Mouse (Mus musculus): ENCODE measurements at regions not wholly inside any gene's neighbourhood (a gene's known extent, or its start where the extent isn't known, plus 50 kb on each side); places are given as distances from the start of the nearest gene placed in this dataset.
A peak's percentile ranks its signal among the peaks of the same experiment; 100 is the strongest.

- ATAC-seq (ENCODE audit: insufficient read depth): peak; percentile 94
- H3K27me3 ChIP-seq (ENCODE audit: insufficient read depth, low read length): no peaks in the 10 kb centered on the region
- peak overlapping the region; percentile 26 for H3K4me3 ChIP-seq (ENCODE audit: low read depth, low read length)
- peak overlapping the region; percentile 90 for H3K27ac ChIP-seq (ENCODE audit: low read depth)
- no peak for TF ChIP-seq CTCF (IDR thresholded peaks at IDR 0.05; ENCODE audit: low read depth)
- H3K9me3 ChIP-seq (ENCODE audit: low read depth, low read length): no peaks in the 10 kb centered on the region
- peak overlapping the region; percentile 42 for H3K9ac ChIP-seq
- H3K4me1 ChIP-seq (ENCODE audit: insufficient read depth): no peaks in the 10 kb centered on the region
- H3K4me2 ChIP-seq: peak overlapping the region; percentile 55
- no peaks in the 10 kb centered on the region for H3K36me3 ChIP-seq (ENCODE audit: insufficient read depth)
- DNase-seq: peak; percentile 81
- 2% methylated on average over 7 of the region's 7 CpGs for WGBS
These were observed 63.9 kb upstream of the Mbnl1 start for GRCm38 (mm10) chr3:60408553-60409282.

- H3K27ac ChIP-seq (ENCODE audit: low read depth): peak overlapping the region; percentile 90
- H3K4me3 ChIP-seq (ENCODE audit: low read depth, low read length): peak overlapping the region; percentile 26; the same call in 1 of the 2 replicates
- peak overlapping the region; percentile 55 for H3K4me2 ChIP-seq
- ATAC-seq (ENCODE audit: insufficient read depth): peak; percentile 52
- no peaks in the 10 kb centered on the region for H3K36me3 ChIP-seq (ENCODE audit: insufficient read depth)
- H3K27me3 ChIP-seq (ENCODE audit: insufficient read depth, low read length): no peaks in the 10 kb centered on the region
- no peak for TF ChIP-seq CTCF (IDR thresholded peaks at IDR 0.05; ENCODE audit: low read depth)
- no peak for DNase-seq
- H3K9ac ChIP-seq: peak overlapping the region; percentile 42
- no peaks in the 10 kb centered on the region for H3K4me1 ChIP-seq (ENCODE audit: insufficient read depth)
- no peaks in the 10 kb centered on the region for H3K9me3 ChIP-seq (ENCODE audit: low read depth, low read length)
These were observed 63.4 kb upstream of the Mbnl1 start for GRCm38 (mm10) chr3:60409283-60409633.

- no peak overlapping the region for H3K27ac ChIP-seq (ENCODE audit: low read depth)
- DNase-seq (no peak), ATAC-seq (ENCODE audit: insufficient read depth) (no peak)
- WGBS: 53% methylated on average over 1 of the region's 1 CpGs
- H3K4me2 ChIP-seq: no peak overlapping the region
- no peak for TF ChIP-seq CTCF (IDR thresholded peaks at IDR 0.05; ENCODE audit: low read depth)
- H3K27me3 ChIP-seq (ENCODE audit: insufficient read depth, low read length): no peaks in the 10 kb centered on the region
- H3K36me3 ChIP-seq (ENCODE audit: insufficient read depth): no peaks in the 10 kb centered on the region
- no peaks in the 10 kb centered on the region for H3K9me3 ChIP-seq (ENCODE audit: low read depth, low read length)
- H3K9ac ChIP-seq: no peak overlapping the region
- no peak overlapping the region for H3K4me3 ChIP-seq (ENCODE audit: low read depth, low read length)
- H3K4me1 ChIP-seq (ENCODE audit: insufficient read depth): no peaks in the 10 kb centered on the region
These were observed 60.9 kb upstream of the Mbnl1 start for GRCm38 (mm10) chr3:60411746-60412145.

- Histone ChIP-seq H3K36me3 (ENCODE audit: insufficient read depth) (no peaks in the 10 kb centered on the region), H3K27me3 (ENCODE audit: insufficient read depth, low read length) (no peaks in the 10 kb centered on the region), H3K4me3 (ENCODE audit: low read depth, low read length) (no peak overlapping the region), H3K9me3 (ENCODE audit: low read depth, low read length) (no peaks in the 10 kb centered on the region), H3K4me2 (no peak overlapping the region), H3K4me1 (ENCODE audit: insufficient read depth) (no peaks in the 10 kb centered on the region), H3K27ac (ENCODE audit: low read depth) (no peak overlapping the region), H3K9ac (no peak overlapping the region)
- no peak for TF ChIP-seq CTCF (IDR thresholded peaks at IDR 0.05; ENCODE audit: low read depth)
- ATAC-seq (ENCODE audit: insufficient read depth) (no peak), DNase-seq (no peak)
These were observed 60.4 kb upstream of the Mbnl1 start for GRCm38 (mm10) chr3:60412206-60412605.

GRCm38 (mm10) chr3:60413749-60414148, 58.9 kb upstream of the Mbnl1 start:
- Histone ChIP-seq H3K4me3 (ENCODE audit: low read depth, low read length) (no peak overlapping the region), H3K4me1 (ENCODE audit: insufficient read depth) (no peaks in the 10 kb centered on the region), H3K36me3 (ENCODE audit: insufficient read depth) (no peaks in the 10 kb centered on the region), H3K9me3 (ENCODE audit: low read depth, low read length) (no peaks in the 10 kb centered on the region), H3K4me2 (no peak overlapping the region), H3K27me3 (ENCODE audit: insufficient read depth, low read length) (no peaks in the 10 kb centered on the region), H3K9ac (no peak overlapping the region), H3K27ac (ENCODE audit: low read depth) (no peak overlapping the region)
- no peak for TF ChIP-seq CTCF (IDR thresholded peaks at IDR 0.05; ENCODE audit: low read depth)
- 56% methylated on average over 3 of the region's 3 CpGs for WGBS
- ATAC-seq (ENCODE audit: insufficient read depth): no peak
- no peak for DNase-seq

GRCm38 (mm10) chr3:60417001-60417400, 55.6 kb upstream of the Mbnl1 start:
- ATAC-seq (ENCODE audit: insufficient read depth): no peak

GRCm38 (mm10) chr3:60418652-60419051, 54.0 kb upstream of the Mbnl1 start:
- Histone ChIP-seq H3K27me3 (ENCODE audit: insufficient read depth, low read length) (no peaks in the 10 kb centered on the region), H3K9me3 (ENCODE audit: low read depth, low read length) (no peaks in the 10 kb centered on the region), H3K36me3 (ENCODE audit: insufficient read depth) (no peaks in the 10 kb centered on the region), H3K27ac (ENCODE audit: low read depth) (no peak overlapping the region), H3K4me1 (ENCODE audit: insufficient read depth) (no peaks in the 10 kb centered on the region), H3K4me3 (ENCODE audit: low read depth, low read length) (no peak overlapping the region), H3K9ac (no peak overlapping the region), H3K4me2 (no peak overlapping the region)
- ATAC-seq (ENCODE audit: insufficient read depth) (no peak), DNase-seq (no peak)
- no peak for TF ChIP-seq CTCF (IDR thresholded peaks at IDR 0.05; ENCODE audit: low read depth)

More at GRCm38 (mm10) chr3:60417001-60417400, 55.6 kb upstream of the Mbnl1 start:
- no peak for TF ChIP-seq CTCF (IDR thresholded peaks at IDR 0.05; ENCODE audit: low read depth)
- no peaks in the 10 kb centered on the region for H3K36me3 ChIP-seq (ENCODE audit: insufficient read depth)
- no peak overlapping the region for H3K27ac ChIP-seq (ENCODE audit: low read depth)
- no peaks in the 10 kb centered on the region for H3K4me1 ChIP-seq (ENCODE audit: insufficient read depth)
- no peak overlapping the region for H3K9ac ChIP-seq
- no peaks in the 10 kb centered on the region for H3K9me3 ChIP-seq (ENCODE audit: low read depth, low read length)
- no peak for DNase-seq
- H3K27me3 ChIP-seq (ENCODE audit: insufficient read depth, low read length): no peaks in the 10 kb centered on the region
- no peak overlapping the region for H3K4me3 ChIP-seq (ENCODE audit: low read depth, low read length)
- H3K4me2 ChIP-seq: no peak overlapping the region
- WGBS: 82% methylated on average over 1 of the region's 1 CpGs
